Mouse (Mus musculus): ENCODE data around the gene Hoxc10. TPM values are rescaled to one million over a fixed set of nuclear protein-coding genes. Genes with fewer than 3 reads are reported as not detected.
A peak's percentile ranks its signal among the peaks of the same experiment; 100 is the strongest.

Hoxc10 gene
- polyA plus RNA-seq, 1 experiment: not detected

DNA sequence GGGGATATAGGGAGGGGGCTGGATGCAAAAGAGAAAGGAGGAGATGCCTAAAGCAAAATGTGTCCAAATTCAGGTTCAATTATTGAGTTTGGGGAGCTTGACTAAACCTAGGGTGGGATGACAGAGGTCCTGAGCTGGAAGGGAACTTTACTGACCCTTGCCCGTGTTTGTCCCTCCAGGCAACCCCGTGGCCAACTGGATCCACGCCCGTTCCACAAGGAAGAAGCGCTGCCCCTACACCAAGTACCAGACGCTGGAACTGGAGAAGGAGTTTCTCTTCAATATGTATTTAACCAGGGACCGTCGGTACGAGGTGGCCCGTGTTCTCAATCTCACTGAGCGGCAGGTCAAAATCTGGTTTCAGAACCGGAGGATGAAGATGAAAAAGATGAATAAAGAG lies 17.1 kb downstream of the Hoxc10 start:
- Histone ChIP-seq H3K4me3 (ENCODE audit: insufficient read depth, low read length) (no peak overlapping the region), H3K27ac (ENCODE audit: insufficient read depth, low read length) (no peak overlapping the region), H3K4me1 (ENCODE audit: control insufficient read depth, insufficient read depth, low read length) (no peaks in the 10 kb centered on the region)
- TF ChIP-seq POLR2A (IDR thresholded peaks at IDR 0.05; ENCODE audit: extremely low read depth, insufficient read depth, low read length) (no peak), CTCF (IDR thresholded peaks at IDR 0.05; ENCODE audit: extremely low read depth, insufficient read depth, low read length) (no peak)

DNA sequence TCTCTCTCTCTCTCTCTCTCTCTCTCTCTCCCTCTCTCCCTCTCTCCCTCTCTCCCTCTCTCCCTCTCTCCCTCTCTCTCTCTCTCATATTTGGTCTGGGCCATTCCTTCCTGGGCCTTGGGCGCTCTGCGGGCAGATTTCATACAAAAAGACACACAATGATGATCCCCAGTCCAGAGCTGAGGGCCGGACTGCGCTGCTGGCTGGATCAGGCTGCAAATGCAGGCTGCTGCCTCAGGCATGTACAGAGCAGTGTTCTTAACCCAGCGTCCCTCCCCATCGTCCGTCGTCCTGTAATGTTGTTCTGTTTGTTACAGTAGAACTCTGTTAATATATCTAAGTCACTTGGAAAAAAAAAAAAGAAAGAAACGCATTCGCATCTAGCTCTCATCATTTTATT lies 17.9 kb downstream of the Hoxc10 start:
- H3K4me3 ChIP-seq (ENCODE audit: insufficient read depth, low read length): no peak overlapping the region

DNA sequence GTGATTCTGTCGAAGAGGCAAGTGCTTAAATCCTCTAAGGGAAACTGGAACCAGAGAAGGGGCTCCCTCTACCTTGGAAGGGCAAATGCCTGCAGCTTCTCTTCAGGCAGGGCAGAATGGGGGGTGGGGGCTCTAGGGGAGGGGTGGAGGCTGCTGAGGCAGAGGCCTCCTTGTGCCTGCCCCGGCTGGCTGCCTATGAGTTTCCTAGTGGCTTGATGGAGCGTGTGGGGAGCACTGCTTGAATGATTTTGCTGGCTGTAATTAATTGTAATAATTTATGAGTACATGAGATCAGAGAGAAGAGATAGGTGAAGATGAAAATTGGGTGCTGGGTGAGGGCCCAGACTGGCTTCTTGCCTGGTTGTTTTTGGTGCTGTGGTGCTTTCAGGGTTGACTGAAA lies 18.3 kb downstream of the Hoxc10 start:
- Histone ChIP-seq H3K4me3 (ENCODE audit: insufficient read depth, low read length) (no peak overlapping the region), H3K4me1 (ENCODE audit: control insufficient read depth, insufficient read depth, low read length) (no peaks in the 10 kb centered on the region), H3K27ac (ENCODE audit: insufficient read depth, low read length) (no peak overlapping the region)
- no peak for TF ChIP-seq CTCF (IDR thresholded peaks at IDR 0.05; ENCODE audit: extremely low read depth, insufficient read depth, low read length)
- no peak for TF ChIP-seq POLR2A (IDR thresholded peaks at IDR 0.05; ENCODE audit: extremely low read depth, insufficient read depth, low read length)

More for the DNA sequence above, 17.9 kb downstream of the Hoxc10 start:
- H3K27ac ChIP-seq (ENCODE audit: insufficient read depth, low read length): no peak overlapping the region
- TF ChIP-seq CTCF (IDR thresholded peaks at IDR 0.05; ENCODE audit: extremely low read depth, insufficient read depth, low read length): no peak
- TF ChIP-seq POLR2A (IDR thresholded peaks at IDR 0.05; ENCODE audit: extremely low read depth, insufficient read depth, low read length): no peak
- H3K4me1 ChIP-seq (ENCODE audit: control insufficient read depth, insufficient read depth, low read length): no peaks in the 10 kb centered on the region

DNA sequence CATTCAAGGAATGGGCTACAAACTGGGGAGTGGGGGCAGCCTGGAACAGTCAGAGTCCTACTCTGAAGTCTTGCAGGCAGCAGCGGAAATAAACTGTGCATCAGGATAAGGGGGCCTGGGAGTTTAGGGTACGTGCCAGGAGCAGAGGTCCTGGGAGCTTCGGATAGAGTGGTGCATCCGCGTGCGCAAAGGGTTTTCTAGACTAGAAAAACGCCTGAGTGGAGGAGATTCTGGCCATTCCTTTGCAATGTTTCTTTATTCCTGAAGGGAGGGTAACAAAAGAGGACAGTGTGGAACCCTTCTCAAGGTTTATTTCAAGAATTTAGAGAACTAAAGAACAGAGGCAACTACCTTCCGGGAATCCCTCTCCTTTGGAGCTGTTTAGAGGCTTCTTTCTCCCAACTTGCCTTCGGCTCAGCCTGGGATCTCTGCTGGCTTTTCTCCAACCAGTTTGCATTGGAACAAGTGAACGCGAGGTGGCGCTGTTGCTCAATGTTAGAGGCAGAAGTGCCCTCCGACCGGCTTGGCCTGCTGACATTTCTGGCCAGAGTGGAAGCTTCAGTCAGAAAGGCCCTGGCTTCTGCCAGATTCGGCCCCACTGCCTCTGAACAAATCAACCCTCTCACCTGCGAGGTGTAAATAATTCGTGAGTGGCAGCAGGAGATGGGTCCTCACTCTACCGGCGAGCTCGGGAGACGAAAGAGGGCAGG lies 20.7 kb downstream of the Hoxc10 start:
- no peaks in the 10 kb centered on the region for H3K4me1 ChIP-seq (ENCODE audit: control insufficient read depth, insufficient read depth, low read length)
- no peak for TF ChIP-seq POLR2A (IDR thresholded peaks at IDR 0.05; ENCODE audit: extremely low read depth, insufficient read depth, low read length)
- TF ChIP-seq CTCF (IDR thresholded peaks at IDR 0.05; ENCODE audit: extremely low read depth, insufficient read depth, low read length): peak; percentile 92
- no peak overlapping the region for H3K4me3 ChIP-seq (ENCODE audit: insufficient read depth, low read length)
- H3K27ac ChIP-seq (ENCODE audit: insufficient read depth, low read length): no peak overlapping the region

DNA sequence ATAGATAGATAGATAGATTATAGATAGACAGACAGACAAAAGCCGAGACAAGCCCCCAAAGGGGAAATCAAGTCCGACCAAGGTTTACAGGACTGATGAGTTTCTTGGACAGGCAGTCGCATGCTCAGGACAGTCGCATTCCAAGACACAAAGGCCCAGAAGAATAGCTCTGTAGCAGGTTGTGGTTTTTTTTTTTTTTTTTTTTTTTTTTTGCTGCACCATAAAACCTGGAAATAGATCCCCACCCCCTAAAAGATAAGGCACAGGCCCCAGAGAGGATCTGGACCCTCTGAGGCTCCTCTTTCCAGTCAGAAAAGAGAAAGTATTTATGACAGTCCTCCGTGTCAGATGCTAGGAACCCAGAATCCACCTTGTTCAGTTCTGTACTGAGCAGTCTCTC lies 21.5 kb downstream of the Hoxc10 start:
- Histone ChIP-seq H3K4me3 (ENCODE audit: insufficient read depth, low read length) (no peak overlapping the region), H3K4me1 (ENCODE audit: control insufficient read depth, insufficient read depth, low read length) (no peaks in the 10 kb centered on the region), H3K27ac (ENCODE audit: insufficient read depth, low read length) (no peak overlapping the region)
- TF ChIP-seq CTCF (IDR thresholded peaks at IDR 0.05; ENCODE audit: extremely low read depth, insufficient read depth, low read length) (no peak), POLR2A (IDR thresholded peaks at IDR 0.05; ENCODE audit: extremely low read depth, insufficient read depth, low read length) (no peak)

DNA sequence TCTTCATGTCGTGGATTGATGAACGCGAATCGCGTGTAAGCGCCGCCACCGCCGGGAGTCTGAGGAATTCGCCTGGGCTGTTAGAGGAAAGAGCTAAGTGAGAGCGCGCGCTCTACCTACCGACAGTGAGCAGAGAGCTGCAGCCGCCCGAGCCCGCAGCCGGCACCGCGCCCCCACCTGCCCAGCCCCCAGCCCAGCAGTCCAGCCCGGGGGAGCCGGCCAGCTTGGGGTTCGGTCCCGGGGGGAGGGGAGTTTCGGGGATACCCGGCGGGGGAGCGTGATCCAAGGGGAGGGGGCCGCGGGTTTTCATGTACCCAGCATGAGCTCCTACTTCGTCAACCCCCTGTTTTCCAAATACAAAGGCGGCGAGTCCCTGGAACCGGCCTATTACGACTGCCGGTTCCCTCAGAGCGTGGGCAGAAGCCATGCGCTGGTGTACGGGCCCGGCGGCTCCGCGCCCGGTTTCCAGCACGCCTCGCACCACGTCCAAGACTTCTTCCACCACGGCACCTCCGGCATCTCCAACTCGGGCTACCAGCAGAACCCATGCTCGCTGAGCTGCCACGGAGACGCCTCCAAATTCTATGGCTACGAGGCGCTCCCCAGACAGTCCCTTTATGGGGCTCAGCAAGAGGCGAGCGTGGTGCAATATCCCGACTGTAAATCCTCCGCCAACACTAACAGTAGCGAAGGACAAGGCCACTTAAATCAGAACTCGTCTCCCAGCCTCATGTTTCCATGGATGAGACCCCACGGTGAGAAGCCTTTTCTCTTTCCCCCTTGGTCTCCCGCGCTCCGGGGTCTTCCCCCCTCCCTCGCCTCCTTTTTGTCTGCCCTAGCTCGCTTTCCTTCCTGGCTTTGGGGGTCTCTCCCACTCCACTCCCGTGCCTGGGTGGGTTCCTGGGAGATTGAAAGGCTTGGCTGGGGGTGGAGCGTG lies 24.1 kb downstream of the Hoxc10 start, which contains the start of gene Hoxc8:
Hoxc8 (plus strand) TSS at position 147 of the 937 bp plus-strand sequence.
- H3K4me3 ChIP-seq (ENCODE audit: insufficient read depth, low read length): no peak within 1 kb of the TSS
- TF ChIP-seq CTCF (IDR thresholded peaks at IDR 0.05; ENCODE audit: extremely low read depth, insufficient read depth, low read length) (no peak), POLR2A (IDR thresholded peaks at IDR 0.05; ENCODE audit: extremely low read depth, insufficient read depth, low read length) (no peak)
- no peak within 1 kb of the TSS for H3K27ac ChIP-seq (ENCODE audit: insufficient read depth, low read length)
- no peaks in the 10 kb centered on the region for H3K4me1 ChIP-seq (ENCODE audit: control insufficient read depth, insufficient read depth, low read length)

DNA sequence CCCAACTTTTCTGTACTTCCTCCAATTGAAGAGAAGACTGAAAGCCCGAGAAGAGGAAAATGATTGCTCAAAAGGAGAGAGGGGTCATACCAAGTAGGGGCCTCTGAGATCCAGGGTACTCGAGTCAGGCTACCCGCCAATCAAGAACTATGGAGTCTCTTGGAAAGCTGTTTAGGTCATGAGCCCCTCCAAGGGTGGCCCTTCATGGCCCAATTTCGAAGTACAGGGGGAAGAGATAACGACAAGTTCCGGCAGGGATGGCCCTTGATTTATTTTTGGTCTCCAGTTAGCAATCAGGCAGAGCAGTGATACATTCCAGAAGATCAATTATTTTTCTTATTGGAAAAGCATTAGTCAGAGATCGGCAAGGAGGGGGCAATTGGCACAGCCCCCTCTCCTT lies 25.2 kb downstream of the Hoxc10 start:
- no peak overlapping the region for H3K4me3 ChIP-seq (ENCODE audit: insufficient read depth, low read length)
- TF ChIP-seq CTCF (IDR thresholded peaks at IDR 0.05; ENCODE audit: extremely low read depth, insufficient read depth, low read length) (no peak), POLR2A (IDR thresholded peaks at IDR 0.05; ENCODE audit: extremely low read depth, insufficient read depth, low read length) (no peak)

DNA sequence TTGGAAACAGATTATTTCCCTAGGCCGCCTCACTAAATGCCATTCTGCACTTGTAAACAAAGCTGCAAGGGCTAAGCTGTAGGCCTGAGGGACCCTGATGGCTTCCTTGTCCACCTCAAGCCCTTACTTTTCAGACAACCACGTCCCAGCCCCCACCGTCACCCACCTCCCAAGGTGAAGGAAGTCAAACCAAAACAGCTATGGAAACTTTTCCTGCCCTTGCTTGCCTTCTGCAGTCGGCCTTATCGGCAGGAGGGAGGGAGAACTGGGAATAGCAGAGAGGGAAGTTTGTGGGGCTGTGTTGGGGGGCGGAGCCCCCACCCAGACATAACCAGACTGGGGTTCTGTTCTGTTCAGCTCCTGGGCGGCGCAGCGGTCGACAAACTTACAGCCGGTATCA lies 25.6 kb downstream of the Hoxc10 start:
- TF ChIP-seq CTCF (IDR thresholded peaks at IDR 0.05; ENCODE audit: extremely low read depth, insufficient read depth, low read length): no peak
- TF ChIP-seq POLR2A (IDR thresholded peaks at IDR 0.05; ENCODE audit: extremely low read depth, insufficient read depth, low read length): no peak
- Histone ChIP-seq H3K4me3 (ENCODE audit: insufficient read depth, low read length) (no peak overlapping the region), H3K4me1 (ENCODE audit: control insufficient read depth, insufficient read depth, low read length) (no peaks in the 10 kb centered on the region), H3K27ac (ENCODE audit: insufficient read depth, low read length) (no peak overlapping the region)

More for the DNA sequence above, 25.2 kb downstream of the Hoxc10 start:
- H3K27ac ChIP-seq (ENCODE audit: insufficient read depth, low read length): no peak overlapping the region
- H3K4me1 ChIP-seq (ENCODE audit: control insufficient read depth, insufficient read depth, low read length): no peaks in the 10 kb centered on the region

DNA sequence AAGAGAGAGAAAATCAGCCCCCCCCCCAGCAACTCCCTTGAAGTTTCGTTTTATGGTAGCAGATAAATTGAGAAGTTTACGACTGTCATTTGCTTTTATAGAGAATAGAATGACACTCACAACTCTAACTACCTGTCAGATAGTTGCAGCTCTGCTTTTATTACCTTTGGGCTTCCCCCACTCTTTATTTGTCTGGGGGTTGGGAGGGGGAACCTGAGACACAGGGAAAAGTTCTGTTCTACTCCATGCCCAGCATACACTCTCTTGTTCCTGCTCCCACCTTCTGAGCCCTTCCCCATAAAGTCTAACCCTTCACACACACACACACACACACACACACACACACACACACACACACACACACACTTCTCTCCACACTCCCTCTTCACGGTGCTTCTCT lies 26.3 kb downstream of the Hoxc10 start:
- H3K27ac ChIP-seq (ENCODE audit: insufficient read depth, low read length): no peak overlapping the region
- H3K4me1 ChIP-seq (ENCODE audit: control insufficient read depth, insufficient read depth, low read length): no peaks in the 10 kb centered on the region
- no peak overlapping the region for H3K4me3 ChIP-seq (ENCODE audit: insufficient read depth, low read length)
- TF ChIP-seq POLR2A (IDR thresholded peaks at IDR 0.05; ENCODE audit: extremely low read depth, insufficient read depth, low read length) (no peak), CTCF (IDR thresholded peaks at IDR 0.05; ENCODE audit: extremely low read depth, insufficient read depth, low read length) (no peak)
